Mouse (Mus musculus) cerebellum, adult 18-20 months (tissue): ENCODE data around the gene Pkd1.

Source experiments
- DNase-seq, 2 experiments: peaks; one replicate each; pipeline ENCODE4 v3.0.0; 2021

The Pkd1 gene

DNA sequence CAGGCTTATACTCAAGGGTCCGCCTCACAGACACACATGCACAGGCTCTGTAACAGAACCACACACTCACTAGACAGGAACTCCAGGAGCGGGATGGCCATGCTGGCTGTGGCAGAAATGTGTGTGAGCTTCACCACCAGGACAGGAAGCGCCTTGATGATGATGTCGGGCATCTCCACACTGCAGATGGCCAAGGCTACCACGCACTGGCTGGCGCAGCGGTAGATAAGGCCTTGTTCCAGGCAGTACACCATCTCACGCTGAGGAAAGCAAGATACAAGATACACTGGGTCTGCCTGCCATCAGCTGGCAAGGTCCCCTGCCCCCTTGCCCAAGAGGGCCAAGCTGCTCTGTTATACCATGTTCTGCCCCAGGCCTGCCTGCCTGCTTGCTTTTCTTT lies 59.2 kb downstream of the Pkd1 start:
- no peak for DNase-seq

DNA sequence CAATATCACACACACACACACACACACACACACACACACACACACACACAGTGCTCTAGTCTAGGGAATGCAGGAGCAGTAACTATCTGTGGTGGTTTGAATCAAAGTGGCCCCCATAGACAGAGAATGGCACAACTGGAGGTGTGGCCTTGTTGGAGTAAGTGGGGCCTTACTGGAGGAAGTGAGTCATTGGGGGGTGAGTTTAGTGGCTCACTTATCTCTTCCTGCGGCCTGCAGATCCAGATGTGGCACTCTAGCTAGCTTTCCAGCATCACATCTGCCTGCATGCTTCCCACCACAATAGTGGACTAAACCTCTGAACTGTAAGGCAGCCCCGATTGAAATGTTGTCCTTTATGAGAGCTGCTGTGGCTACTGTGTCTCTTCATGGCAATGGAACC lies 61.1 kb downstream of the Pkd1 start:
- DNase-seq, result no peak

DNA sequence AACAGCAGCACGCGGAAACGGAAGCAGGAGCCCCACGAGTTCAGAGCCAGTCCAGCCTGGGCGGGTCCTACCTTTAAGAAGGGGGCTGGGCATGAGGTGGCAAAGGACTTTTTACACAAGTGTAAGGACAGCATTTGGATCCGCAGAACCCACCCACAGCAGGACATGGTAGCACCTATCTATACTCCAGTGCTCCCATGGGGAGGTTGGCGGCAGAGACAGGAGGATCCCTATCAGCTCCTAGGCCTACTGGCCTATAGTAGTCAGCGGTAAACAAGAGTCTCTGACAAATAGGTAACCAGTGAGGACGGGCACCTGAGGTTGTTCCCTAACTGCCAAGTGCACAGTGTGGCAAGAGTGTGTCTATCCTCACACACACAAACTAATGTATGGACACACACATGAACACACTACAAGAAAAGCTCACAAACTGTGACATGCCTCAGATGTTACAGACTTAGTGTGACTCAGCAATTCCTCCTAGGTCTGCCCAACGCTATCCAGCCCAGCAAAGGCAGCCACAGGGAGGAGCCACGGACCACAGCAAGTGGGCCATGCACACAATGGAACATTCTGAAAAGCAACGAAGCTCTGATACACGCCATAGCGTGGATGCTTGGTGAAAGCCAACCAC lies 68.0 kb downstream of the Pkd1 start:
- no peak for DNase-seq

DNA sequence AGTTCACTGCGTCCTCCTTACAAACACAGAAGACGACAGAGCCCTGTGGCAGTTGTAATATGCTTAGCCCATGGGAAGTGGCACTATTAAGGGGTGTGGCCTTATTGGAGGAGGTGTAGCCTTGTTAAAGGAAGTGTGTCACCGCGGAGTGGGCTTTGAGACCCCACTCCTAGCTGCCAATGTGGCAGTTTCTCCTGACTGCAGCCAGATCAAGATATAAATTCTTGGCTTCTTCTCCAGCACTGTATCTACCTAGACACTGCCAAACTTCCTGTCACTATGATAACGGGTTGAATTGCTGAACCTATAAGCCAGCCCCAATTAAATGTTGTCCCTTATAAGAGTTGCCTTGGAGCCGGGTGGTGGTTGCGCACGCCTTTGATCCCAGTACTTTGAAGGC lies 75.8 kb downstream of the Pkd1 start:
- no peak for DNase-seq

DNA sequence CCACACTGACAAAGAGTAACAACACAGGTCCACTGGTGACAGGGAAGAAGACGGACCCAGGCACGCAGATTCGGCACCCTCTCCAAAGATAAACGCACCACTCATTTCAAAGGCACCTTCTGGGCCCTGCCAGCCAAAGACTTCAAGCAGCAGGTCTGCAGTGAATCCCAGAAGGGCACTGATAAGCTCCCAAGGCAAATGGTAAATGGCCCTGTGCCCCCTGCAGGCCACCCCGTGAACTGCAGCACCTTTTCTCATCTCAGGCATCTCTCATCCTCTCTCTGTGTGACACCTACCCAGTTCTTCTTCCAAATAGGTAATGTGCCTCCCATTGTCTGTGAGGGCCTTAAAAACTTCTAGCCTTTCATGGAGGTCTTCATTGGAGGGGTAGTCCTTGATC lies 79.0 kb downstream of the Pkd1 start:
- peak; percentile 82 to 90 for DNase-seq

DNA sequence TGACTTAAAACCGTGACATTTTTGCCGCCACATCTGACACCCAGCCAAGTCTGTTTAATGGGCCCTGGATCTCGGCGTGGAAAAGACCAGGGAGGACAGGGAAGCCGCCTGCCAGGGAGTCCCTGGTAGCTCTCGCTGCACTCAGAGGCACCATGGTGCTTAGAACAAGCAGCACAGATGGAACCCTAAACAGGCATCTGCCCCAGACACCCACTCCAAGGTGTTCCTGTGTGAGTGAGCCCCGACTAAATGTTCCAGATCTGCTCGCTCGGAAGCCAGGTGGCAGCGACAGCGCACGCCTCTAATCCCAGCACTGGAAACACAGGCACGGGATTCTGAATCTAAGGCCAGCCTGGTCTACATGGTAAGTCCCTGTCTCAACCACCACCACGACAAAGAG lies 80.4 kb downstream of the Pkd1 start:
- DNase-seq, result no peak

DNA sequence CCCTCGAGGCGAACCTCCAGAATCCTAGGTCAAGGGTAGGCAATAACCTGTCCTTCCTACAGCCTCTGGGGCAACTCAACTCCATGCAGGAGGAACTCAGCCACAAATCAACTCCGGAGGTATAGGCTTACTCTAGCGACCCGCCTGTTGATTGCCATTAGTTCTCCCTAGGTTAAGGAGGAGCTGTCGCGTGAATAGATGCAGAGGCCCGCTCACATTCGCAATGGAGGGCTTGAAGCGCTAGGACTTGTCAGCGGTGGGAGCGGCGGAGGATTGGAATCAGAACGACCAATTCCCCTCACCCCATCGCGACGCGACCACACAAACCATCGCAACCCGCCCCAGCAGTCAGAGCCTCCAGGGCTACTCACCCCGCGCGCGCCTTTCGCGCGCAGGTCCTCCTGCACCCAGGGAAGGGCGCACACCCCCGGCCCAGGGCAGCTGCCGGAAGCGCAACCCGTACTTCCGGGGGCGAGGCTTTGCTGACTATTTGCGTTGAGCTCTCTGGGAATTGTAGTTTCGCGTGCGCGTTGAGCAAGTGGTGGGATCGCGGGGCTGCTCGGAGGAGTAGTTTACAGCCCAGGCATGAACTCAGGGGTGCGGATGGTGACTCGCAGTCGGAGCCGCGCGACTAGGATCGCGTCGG lies 82.7 kb downstream of the Pkd1 start, which contains the start of the genes Tsc2 and Nthl1:
Gene Tsc2 (minus strand): TSS at position 464 of the 646 bp plus-strand sequence.
Gene Nthl1 (plus strand): TSS at position 514 of the 646 bp plus-strand sequence.
- DNase-seq, result peak; percentile 82 to 85

DNA sequence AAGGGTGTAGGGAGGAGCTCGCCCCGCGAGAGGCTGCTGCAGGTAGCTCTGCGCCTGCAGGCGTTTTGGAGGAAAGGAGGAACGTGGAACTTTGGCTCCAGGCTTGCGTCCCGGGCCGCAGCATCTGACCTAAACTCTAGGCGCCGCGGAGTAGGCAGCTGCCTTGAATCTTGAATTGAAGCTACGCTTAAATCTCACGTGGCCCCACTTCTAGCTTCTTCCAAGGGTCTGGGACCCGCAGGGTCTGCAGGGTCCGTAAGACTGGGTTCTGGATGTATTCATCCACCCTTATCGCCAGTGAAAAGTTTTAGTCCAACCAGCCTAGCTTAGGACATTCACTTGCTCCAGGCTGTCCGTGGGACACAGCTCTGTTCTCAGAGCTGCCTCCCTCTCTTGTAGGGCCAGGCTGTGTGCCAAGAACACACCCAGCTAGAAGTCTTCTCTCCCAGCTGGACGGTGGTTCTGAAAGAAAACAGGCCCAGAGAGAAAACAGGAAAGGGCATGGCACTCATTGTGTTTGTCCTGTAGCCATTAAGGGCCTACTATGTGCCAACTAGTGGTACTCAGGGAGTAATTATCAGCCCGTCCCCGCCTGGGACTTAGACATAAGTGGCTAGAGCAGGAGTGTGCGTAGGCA lies 83.3 kb downstream of the Pkd1 start:
- DNase-seq, result peak; percentile 49

DNA sequence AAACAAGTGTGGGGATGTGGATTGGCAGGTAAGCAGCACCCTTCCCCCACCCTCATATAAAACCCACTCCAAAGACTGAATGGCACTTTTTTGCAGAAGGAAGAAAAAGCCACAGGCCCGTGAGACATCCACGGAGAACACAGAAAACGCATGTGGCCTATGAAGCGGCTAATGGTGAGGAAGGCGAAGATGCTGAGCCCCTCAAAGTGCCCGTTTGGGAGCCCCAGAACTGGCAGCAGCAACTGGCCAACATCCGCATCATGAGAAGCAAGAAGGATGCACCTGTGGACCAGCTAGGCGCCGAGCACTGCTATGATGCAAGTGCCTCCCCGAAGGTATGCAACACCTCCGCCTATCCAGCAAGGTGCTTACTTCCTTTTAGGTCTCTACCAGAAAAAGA lies 84.2 kb downstream of the Pkd1 start:
- no peak for DNase-seq

DNA sequence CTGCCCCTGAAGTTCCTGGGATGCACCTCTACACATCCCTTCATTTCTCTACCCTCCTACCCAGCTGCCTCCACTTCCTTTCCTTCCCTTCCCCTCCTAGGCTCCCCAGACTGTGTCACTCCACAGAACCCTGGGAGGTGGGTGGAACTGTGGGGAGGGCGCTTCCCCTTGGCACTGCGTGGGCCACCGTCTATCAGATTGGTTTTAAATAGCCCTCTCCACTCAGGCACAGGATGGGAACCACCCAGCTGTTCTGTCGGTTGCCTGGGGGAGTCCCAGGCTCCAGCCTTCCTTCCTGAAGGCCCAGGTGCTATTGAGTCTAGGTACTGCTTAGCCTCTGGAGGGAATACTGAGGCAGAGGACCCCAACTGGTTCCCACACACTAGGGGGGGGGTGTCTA lies 85.4 kb downstream of the Pkd1 start:
- no peak for DNase-seq

DNA sequence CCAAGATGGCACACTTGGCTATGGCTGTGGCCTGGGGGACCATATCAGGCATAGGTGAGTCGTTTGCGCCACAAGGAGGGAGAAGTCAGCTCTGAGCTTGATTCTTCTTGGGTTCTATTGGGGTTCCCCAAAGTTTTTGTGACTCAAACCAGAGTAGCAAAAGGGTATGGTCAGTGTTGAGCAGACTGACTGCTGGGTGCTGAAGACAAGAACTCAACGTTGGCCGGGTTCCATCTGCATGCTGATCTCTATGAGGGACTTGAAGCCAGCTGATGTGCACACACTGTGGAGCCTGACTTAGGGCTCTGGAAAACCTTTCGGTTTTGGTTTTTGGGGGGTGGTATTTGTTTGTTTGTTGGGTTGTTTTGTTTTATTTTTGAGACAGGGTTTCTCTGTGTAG lies 86.1 kb downstream of the Pkd1 start:
- no peak for DNase-seq

DNA sequence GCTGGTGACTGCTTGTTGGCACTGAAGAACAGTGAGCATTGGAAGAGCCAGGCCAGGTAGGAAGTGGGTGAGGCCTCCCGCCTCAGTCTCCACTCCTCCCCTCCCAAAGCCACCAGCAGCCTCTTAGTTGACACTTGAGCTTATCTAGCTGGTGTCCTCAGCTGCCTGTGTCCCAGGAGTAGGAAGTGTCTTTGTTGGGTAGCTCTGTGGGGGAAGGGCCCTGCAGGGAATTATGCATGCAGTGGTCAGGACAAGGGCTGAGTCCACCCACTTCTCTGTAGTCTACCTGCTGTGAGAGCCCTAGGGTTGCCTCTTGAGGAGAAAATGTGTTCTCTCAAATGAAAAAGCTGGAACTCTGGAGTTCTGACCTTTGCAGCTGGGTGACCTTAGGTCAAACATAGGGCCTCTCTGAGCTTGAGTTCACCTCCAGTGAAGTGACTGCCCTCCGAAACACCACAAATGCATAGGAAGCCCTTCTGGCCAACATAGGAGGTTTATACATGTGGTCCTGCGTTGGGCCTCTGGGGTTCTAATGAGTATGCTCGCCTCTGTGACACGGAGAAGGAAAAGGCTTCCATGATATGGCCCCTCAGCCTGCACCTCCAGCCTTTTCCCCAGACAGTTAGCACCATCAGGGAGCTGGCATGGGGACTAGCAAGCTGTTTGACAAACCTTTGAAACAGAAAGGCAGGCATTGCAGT lies 87.3 kb downstream of the Pkd1 start:
- DNase-seq, result no peak

DNA sequence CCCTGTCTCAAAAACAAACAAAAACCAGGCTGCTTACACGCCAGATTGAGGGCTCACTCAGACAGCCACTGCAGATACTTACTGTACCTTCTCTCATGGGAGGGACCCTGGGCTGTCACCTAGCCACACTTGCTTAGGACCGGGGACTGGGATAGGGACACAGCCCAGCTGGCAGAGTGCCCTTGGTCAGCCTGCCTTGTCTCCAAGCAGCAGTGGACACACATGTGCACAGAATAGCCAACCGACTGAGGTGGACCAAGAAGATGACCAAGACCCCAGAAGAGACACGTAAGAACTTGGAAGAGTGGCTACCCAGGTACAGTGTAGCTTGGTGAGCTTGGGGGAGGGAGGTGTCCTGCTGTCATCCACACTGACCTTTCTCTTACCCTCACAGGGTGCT lies 88.6 kb downstream of the Pkd1 start:
- DNase-seq, result no peak

DNA sequence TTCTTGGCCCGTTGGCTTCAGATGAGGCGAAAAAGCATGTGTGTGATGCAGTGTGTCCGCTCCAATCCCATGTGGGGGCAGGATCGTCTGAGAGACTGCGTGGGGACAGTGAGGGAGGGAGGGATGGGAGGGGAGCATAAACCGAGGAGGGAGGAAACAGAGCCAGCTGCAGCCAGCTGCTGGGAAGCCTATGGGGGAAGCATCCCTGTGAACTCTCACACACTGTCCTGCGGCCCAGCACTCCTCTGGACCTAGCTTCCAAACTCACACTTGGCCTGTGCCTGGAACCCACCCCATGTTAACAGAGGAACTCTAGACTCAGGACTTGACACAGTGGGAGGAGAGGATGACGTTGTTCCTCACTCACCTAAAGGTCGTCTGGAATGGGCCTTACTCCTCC lies 89.2 kb downstream of the Pkd1 start:
- no peak for DNase-seq

DNA sequence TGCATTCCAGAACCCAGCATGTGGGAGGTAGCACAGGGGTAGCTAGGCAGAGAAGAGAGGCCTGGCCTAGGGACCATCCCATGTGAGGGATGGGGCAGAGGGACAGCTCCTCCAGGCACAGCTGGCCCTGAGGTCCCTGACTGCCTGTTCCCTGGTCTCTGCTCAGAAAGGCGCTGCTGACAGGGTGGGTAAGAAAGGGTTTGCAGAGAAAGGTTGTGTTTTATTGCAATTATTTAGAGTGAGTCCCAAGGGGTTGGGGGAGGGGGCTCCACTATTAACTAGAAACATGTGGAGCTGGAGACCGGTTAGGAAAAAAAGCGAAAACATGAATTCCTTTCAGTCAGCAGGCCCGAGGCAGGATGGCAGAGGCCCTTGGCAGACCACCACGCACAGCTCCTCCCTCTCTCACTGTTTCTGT lies 89.9 kb downstream of the Pkd1 start:
- no peak for DNase-seq

DNA sequence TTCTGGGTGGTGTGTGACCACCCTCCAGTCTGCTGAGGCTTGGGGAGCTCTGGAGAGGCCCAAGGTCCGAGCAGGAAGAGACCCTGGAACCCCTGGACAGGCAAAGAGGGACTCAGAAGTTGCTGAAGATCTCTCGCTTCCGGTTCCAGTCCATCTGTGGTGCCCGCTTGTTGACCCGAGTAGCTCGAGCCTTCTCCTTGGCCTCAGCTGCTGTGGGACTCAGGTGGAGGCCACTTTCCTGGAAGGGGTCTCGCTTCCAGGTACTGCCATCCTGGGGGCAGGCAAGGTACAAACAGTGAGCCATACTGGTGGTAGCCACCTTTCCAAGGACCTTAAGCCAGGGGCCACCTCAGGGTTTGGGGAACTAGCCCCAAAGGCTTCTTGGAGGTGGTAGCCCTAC lies 90.5 kb downstream of the Pkd1 start:
- DNase-seq, result no peak

DNA sequence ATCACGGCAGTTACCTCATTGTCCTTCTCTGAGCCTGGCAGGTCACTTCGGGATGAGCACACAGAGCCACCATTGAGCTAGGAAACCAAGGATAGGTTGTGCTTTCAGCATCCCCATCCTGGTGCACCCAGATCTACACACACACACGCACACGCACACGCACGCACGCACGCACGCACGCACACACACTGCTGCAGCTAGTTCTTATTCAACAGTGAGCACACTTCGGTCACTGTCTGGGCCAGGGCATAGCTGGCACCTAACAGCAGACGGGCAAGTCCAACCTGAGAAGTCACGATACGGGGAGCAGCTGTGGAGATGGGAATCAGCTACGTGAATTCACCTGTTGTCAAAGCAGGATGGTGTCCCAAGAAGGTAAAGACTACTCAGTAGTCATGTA lies 90.9 kb downstream of the Pkd1 start:
- no peak for DNase-seq

DNA sequence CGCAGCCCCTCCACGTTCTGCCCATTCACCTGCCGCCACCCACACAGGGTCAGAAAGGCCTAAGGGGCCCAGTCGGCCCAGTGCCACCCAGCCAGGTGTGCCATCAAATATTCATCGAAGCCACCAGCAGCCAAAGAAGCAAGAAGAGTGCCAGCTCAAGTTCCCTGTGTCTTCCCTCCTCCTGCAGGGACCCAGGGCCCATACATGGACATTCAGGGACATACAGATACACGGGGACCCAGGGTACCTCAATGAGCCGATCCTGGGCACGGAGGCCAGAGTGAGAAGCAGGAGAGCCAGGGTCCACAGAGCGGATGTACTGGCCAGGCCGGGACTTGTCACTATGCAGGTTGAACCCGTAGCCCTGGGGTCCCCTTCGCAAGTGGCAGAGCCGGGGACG lies 92.3 kb downstream of the Pkd1 start:
- DNase-seq, result no peak

DNA sequence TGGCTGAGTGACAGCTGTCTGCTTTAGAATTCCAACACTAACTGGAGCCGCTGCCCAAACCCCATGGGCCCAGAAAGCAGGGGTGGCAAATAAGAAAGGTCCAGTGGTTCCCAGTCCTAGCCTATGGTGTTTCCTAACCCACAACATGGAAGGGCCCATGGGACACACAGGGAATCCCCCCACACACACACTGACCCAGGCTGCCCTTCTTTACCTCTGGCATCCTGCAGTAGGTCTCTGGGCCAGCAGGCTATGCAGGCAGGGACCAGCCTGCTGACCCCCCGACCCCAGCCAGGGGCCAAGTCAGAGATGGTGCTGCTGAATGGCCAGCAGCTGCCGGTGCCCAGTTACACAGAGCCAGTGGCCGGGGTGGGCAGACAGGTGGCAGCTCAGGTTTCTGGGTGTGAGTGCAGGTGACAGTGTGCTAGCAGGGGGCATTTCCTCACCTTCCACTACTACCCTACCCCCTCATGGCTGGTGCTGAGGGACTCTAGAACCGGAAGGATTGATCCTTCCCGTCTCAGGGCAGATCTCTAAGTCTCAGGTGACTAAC lies 93.2 kb downstream of the Pkd1 start:
- DNase-seq, result no peak

DNA sequence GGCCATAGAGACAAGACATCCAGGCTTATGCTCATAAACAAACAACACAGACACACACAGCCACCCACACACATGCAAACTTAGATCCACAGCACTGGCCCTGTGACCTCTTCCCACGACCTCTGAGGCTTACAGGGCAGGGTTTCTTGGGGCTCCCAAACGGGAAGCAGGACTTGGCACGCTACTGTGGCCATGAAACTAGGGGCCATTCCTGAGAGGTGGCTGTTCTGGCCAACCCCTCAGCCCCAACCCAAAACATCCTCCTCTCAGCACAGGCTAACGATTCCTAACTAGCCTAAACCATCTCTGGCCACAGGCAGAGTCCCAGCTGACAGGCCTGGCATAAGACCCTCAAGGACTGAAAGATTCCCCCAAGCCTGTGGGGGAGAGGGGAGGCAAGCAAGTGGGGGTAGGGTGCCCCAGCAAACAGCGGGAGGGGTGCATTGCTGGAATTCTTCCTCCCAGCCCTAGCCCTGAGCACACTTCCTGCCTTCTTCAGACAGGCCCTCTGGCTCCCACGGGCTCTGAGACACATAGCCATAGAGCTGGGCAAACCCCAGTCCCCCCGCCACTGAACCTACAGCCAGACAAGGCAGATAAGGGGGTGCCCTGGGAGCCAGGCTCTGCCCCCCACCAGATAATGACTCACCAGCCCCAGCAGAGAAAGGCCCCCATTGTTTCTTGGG lies 94.5 kb downstream of the Pkd1 start:
- DNase-seq, result no peak

DNA sequence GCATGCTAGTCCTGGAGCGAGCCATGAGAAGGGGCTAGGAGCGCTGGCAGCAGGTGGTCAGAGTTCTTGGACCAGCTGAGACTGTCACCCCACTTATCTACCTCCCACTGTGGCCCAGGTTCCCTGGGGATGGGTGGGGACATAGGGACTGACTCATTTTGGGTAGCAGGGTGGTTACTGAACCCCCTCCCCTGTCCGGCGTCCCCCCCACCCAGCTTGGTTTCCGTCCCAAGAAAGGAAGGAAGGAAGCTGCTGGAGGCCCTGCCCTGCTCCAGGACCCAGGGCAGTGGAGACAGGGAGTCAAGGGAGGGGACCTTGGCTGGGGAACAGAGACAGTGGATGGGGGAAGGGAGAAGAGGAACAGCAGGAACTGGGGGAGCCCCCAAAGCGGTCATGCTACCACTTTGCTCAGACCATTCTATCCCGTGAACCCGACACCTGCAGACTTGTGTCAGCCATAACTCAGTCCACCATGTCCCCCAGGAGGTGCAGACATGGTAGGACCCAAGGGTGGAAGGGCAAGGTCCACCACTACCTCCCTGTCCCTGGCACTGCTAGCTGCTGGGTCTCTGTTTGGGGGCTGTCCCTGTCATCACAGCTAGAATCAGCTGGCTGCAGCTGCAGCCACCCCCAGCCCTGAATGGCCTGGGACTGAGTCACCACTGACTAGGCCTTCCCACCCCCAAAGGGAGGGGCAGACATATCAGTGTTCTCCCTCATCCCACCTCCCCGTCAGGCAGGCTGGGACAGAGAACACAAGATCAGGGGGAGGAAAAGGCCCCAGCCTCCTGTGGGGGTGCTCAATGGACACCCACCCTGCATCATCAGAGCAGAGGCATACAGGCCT lies 95.5 kb downstream of the Pkd1 start:
- no peak for DNase-seq

DNA sequence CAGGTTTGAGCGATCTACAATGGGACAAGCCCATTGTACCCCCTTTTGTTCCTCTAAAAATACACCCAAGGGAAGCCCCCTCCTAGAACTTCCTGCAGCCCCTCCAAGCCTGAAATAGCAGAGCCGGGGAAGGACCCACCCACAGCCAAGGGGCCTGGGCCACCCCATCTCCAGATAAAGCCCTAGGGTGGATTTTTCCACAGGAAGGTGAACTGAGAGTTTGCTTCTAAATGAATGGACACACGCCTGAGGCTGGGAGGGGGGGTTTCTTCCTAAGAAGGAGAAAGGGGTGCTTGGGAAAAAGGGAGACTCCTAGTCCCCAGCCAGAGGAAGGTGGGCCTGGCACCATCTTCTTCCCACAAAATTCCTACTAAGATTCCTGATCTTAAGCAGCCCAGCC lies 96.3 kb downstream of the Pkd1 start:
- no peak for DNase-seq
